Mouse (Mus musculus): ENCODE measurements around the gene Sec14l4.

Sec14l4 gene

DNA sequence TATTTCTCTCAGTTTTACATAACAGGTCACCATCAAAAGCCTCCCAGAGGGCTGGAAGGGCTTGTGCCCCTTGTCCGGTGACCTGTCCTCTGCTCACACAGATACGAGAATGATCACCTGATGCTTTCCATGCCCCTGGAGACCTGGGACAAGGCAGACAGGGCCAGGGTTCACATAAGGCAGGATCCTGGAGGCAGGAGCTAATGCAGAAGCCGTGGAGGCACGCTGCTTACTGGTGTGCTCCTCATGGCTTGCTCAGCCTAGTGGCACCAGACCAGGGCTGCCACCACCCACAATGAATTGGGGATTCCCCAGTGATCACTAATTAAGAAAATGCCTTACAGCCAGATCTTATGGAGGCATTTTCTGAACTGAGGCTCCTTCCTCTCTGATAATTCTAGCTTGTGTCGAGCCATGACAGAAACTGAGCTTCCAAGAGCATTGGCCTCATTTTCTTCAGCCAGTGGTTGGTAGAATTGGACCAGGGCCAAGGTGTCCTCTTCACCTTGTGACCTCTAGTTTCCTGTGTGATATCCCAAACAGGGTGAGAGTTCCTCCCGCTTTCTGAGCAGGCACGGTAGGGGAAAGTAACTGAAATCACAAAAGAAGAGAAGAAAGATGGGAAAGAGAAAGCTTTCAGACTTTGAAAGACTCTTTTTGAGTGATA, 47.1 kb downstream of the Sec14l4 start:
- in situ Hi-C loops (cut with MboI, MseI) = no loop called here

GRCm38 (mm10) chr11:4080219-4080618, 49.0 kb downstream of the Sec14l4 start:
- in situ Hi-C loops (cut with MboI, MseI) = loop anchor here (5.0 kb wide), 1 partner anchor 38 kb away; no protein-coding TSS in a partner anchor

DNA sequence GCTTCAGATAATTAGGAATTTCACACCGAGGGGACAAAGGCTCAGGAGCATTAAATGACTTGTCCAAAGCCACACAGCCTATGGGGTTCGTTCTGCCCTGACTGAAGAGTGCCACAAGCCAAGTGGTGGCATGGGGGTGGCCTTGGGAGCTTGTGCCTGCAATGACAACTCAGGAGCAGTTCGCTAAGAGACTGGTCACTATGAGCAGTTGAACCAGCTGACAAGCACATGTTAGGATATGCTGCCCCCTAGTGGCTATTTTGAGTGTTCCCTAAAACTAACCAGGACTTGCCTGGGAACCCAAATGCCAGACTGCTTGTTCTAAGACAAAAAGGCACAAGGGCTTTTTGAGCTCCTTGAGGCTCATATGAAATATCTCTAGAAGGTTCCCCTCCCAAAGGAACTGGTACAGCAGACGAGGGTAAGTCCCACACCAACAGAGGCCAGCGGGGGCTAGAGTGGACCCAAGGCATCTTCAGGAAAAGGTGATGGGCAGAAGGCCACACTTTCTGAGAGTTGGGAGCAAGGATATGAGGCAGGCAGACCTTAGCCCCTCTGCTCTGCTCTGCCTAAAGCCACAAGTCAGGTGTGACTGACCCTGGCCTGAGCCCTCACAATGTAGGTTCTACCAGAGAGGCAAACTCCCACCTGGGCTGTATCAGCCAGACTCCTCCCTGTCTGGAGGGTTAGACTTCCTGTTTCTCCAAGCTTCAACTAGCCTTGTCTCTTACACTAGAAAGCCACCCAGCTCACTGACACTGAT, 52.2 kb downstream of the Sec14l4 start:
- in situ Hi-C loops (cut with MboI, MseI) = loop anchor here (5.0 kb wide), 1 partner anchor 41 kb away; no protein-coding TSS in a partner anchor

DNA sequence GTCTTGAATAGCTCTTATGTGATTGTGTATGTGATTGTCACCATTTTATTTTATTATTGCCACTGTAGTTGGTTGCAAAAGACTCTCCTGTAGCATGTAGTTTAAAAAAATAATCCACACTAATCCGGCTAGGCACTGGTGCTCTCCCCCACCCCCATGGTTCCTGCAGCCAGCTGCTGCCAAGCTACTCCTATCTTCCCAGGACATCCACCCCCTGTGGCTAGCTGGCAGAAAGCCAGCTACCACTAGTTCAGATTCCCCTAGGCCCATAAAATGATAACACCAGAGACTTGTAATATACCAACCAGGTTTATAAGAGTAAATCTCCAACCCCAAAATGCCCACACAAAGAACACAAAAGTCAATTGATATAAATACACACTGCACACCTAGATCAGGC, 55.0 kb downstream of the Sec14l4 start:
- in situ Hi-C loops (cut with MboI, MseI) = loop anchor here (5.0 kb wide), 1 partner anchor 74 kb away; no protein-coding TSS in a partner anchor

DNA sequence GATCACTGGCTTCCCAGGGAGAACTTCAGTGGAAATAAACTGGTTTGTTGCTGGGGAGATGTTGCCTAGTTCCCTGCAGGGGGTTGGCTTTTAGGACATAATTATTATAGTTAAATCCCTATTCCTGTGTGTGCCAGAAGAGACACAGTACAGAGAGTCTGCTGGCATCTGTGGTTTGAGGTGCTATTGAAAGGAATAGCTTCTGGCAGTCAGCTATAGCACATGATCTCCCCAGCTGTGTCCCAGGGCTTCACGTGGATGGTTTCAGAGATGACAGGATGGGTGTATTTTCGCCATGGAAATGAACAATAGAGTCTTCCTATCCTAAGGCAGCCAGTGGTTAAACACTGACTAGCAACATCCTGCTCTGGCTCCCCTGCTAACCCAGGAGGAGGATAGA, 56.0 kb downstream of the Sec14l4 start:
- in situ Hi-C loops (cut with MboI, MseI) = loop anchor here (5.0 kb wide), 1 partner anchor 75 kb away; no protein-coding TSS in a partner anchor

GRCm38 (mm10) chr11:4093459-4094377, 62.5 kb downstream of the Sec14l4 start:
- in situ Hi-C loops (cut with MboI, MseI) = no loop called here

DNA sequence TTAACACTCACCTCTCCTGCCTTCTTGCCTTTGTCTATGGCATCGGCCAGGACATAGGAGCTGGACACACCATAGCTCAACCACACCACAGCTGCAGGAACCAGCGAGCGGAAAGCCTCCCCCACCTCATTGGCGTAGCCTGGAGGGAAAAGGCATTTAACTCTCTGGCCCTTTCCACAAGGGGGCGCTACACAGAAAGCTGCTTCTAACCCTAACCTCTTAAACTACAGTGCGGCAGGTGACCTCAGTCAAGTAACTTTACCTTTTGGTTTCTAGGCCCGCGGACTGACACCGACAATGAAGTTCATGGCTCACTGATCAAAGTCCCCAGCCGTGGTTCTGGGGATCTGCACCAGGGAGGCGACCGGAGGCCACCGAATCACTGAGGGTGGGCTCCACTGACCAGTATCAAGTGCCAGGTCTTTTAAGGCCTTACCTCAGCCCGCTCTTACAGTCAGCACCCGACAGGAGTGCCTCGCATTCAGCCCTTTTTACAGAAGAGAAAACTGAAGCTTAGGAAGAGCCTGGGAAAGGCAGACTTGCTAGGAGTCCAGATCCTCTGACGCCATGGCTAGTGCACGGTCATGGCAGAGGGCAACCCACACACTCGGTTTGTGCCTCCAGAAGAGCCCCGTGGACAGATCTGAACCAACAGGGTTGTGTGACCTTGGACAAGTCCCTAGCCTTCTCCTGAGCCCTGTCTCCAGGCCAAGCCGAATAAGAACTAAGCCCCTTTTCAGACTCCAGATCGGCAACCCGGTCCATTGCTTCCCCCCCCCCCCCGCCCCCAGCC, 63.3 kb downstream of the Sec14l4 start:
- in situ Hi-C loops (cut with MboI, MseI) = no loop called here

- in situ Hi-C loops (cut with MboI, MseI) = no loop called here
These were observed 64.2 kb downstream of the Sec14l4 start, which contains the start of gene Mtfp1 for GRCm38 (mm10) chr11:4095171-4096053. Gene Mtfp1 (minus strand): TSS chr11:4095445.

GRCm38 (mm10) chr11:4096054-4096984, 65.1 kb downstream of the Sec14l4 start:
- in situ Hi-C loops (cut with MboI, MseI) = no loop called here

DNA sequence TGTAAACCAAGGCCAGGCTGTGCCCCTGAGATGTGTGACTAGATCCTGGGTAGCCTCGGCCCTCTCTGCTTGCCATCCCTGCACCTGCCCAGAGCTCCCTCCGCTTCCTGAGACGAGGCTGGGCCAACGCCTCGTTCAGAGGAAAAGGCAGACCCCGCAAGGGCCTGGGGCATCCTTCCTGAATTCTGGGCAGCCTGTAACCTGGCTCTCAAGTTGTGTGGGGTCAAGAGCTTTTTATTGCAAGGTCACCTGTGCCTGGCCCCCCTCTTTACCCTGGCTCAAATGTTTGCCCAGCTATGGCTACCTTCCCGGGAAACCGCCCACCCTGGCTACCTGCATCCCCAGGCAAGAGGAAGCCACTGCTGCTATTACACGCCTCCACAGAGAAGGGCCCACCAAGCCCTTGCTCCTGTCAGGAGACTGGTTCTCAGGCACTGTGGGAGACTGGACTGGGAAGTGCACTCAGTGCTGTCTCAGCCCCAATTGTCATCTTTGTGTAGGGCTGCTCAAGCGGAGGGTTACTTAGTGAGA, 65.9 kb downstream of the Sec14l4 start:
- in situ Hi-C loops (cut with MboI, MseI) = no loop called here

All from T-helper 2 cell (primary cell).